Mouse (Mus musculus) G1E (cell line): Measurements from ENCODE around the gene Auts2. TPM values are rescaled to one million over a fixed set of nuclear protein-coding genes. Genes with fewer than 3 reads are reported as not detected.

Source experiments
- ATAC-seq: 2 replicates; pipeline ENCODE4 v1.8.0; 2016; ENCODE audit warnings: mild to moderate bottlenecking; ENCODE audit not compliant: insufficient number of reproducible peaks, poor library complexity, low FRiP score, severe bottlenecking; ENCODE audit errors: extremely low read depth
- DNase-seq: peaks from one replicate; pipeline ENCODE4 v3.0.0; 2012; ENCODE audit warnings: low spot score
- H3K27me3 ChIP-seq: 2 replicates; pipeline ENCODE4 v1.6.1; 2012; ENCODE audit warnings: mild to moderate bottlenecking, low read length, inconsistent platforms; ENCODE audit not compliant: insufficient read depth
- H3K36me3 ChIP-seq: replicated peaks from 2 replicates; pipeline ENCODE3; 2012; ENCODE audit warnings: mild to moderate bottlenecking, inconsistent platforms
- H3K4me1 ChIP-seq: 2 replicates; pipeline ENCODE4 v1.6.1; 2012; ENCODE audit warnings: low read depth, low read length, inconsistent platforms, mixed read lengths; ENCODE audit not compliant: insufficient read depth
- H3K4me3 ChIP-seq: 2 replicates; pipeline ENCODE4 v1.5.1; 2012; ENCODE audit warnings: low read depth, mild to moderate bottlenecking, inconsistent platforms, low read length, moderate library complexity, mixed read lengths
- H3K9me3 ChIP-seq: replicated peaks from 2 replicates; pipeline ENCODE4 v1.6.1; 2012; ENCODE audit warnings: inconsistent platforms
- CTCF ChIP-seq: IDR thresholded peaks from 2 replicates; pipeline ENCODE4 v1.5.1; 2012; ENCODE audit warnings: low read depth, low read length, inconsistent platforms, mixed read lengths
- GATA1 ChIP-seq: IDR thresholded peaks from 2 replicates; pipeline ENCODE4 v1.6.1; 2012; ENCODE audit warnings: borderline replicate concordance, low read length, inconsistent platforms, mixed read lengths
- GATA2 ChIP-seq: IDR thresholded peaks from 2 replicates; pipeline ENCODE4 v1.6.1; 2012; ENCODE audit warnings: low read depth, low read length, inconsistent platforms, borderline replicate concordance
- POLR2AphosphoS5 ChIP-seq: IDR thresholded peaks from 2 replicates; pipeline ENCODE4 v1.6.1; 2012; ENCODE audit warnings: low read depth, low read length, inconsistent platforms; ENCODE audit not compliant: insufficient replicate concordance
- TAL1 ChIP-seq: conservative IDR thresholded peaks from 2 replicates; pipeline ENCODE4 v1.6.1; 2012; ENCODE audit warnings: low read depth, low read length, inconsistent platforms, mixed read lengths
- polyA plus RNA-seq: library from polyadenylated mRNA; stranded (reverse); fragments of >175 nt; gene quantifications from 2 replicates; pipeline ENCODE4 v1.2.3, GENCODE M21; 2012
- total RNA-seq, 2 experiments: library from RNA; stranded (forward) in 1 of 2; stranded (reverse) in 1 of 2; fragments of 200-1000 nt in 1 of 2; fragments of >200 nt in 1 of 2; fragmentation: Nextera tagmentation in 1 of 2; gene quantifications; 2 replicates each; pipeline ENCODE4 v1.2.3; 2014 to 2017

The Auts2 gene
- total and polyA plus RNA-seq, 3 experiments, result 0.09 to 1.3 (median 0.90) TPM

DNA sequence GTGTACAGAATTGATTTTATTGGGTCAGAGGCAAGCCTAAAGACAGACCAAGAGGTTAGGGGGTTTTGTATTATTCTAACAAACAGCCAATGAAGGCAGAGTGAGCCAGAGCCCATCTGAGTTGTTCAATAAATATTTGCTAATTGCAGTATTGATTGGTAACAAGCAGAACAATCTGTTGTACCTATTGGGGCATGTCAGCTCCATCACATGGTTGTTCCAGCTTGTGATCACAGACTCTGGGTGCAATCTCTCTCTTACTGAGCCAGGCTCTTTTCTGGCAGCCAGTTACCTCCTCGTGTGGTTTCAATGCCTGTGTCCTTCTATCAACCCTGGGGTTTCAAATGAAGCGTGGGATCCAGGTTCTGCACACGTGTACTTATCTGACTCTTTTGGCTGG is 201.8 kb downstream of the Auts2 start:
- Histone ChIP-seq H3K4me3 (no peak overlapping the region), H3K4me1 (no peaks in the 10 kb centered on the region), H3K27me3 (no peaks in the 10 kb centered on the region), H3K36me3 (no peaks in the 10 kb centered on the region), H3K9me3 (no peaks in the 10 kb centered on the region; the same call in 1 of the 2 replicates)
- no peak for TF ChIP-seq TAL1
- no peak for TF ChIP-seq CTCF
- TF ChIP-seq GATA1, result no peak
- no peak for TF ChIP-seq GATA2
- no peak for TF ChIP-seq POLR2AphosphoS5
- DNase-seq, result no peak
- ATAC-seq, result no peak

DNA sequence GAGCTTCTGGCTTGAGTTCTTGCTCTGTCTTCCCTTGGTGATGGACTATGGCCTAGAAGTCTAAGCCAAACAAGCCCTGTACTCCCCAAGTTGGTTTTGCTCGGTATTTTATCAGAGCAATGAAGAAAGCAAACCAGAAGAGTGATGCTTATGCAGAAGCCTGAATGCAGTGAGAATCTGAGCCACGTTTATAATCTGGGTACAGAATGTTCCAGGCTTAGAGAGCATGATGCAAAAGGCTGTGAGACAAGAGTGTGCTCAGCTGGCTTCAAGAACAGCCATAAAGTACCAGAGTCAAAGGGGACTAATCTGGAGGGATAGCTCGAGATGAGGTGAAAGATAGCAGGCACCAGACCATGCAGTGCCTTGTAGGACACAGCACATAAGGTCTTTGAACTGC is 205.5 kb downstream of the Auts2 start:
- DNase-seq (no peak), ATAC-seq (no peak)
- Histone ChIP-seq H3K27me3 (peaks cover 4% of the 10 kb centered on the region; the same call in 1 of the 2 replicates), H3K9me3 (peaks cover 3% of the 10 kb centered on the region; the same call in 1 of the 2 replicates), H3K4me1 (peaks cover 7% of the 10 kb centered on the region; the same call in 1 of the 2 replicates), H3K4me3 (no peak overlapping the region), H3K36me3 (no peaks in the 10 kb centered on the region)
- TF ChIP-seq GATA1 (no peak), GATA2 (no peak), CTCF (no peak), POLR2AphosphoS5 (no peak)

DNA sequence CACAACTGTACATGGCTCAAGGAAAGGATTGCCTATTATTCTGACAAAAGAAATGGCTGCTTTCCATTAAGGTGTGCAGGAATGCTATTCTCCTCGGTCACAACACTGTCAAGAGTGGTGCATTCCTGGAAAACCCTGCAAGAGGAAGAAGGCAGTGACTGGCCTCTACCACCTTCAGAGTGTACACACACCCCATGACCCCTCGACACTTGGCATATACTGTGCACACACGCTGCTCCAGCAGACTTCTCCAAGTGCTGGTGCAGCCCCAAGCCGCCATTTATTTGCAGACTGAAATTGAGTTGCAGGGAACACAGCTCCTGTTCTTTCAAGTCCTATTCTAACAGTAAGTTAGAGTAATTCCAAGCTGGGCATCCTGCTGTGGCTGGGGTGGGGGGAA is 207.4 kb downstream of the Auts2 start:
- H3K36me3 ChIP-seq, result no peaks in the 10 kb centered on the region
- peaks cover 8% of the 10 kb centered on the region for H3K4me1 ChIP-seq
- peaks cover 4% of the 10 kb centered on the region; the same call in 1 of the 2 replicates for H3K27me3 ChIP-seq
- H3K4me3 ChIP-seq, result no peak overlapping the region
- DNase-seq (no peak), ATAC-seq (no peak)
- 0 out of 2 replicates have a peak, but pooled peaks cover 3% of the 10 kb centered on the region for H3K9me3 ChIP-seq
- TF ChIP-seq TAL1 (no peak), CTCF (no peak), POLR2AphosphoS5 (no peak), GATA1 (no peak), GATA2 (no peak)

- ATAC-seq, result no peak
- Histone ChIP-seq H3K36me3 (no peaks in the 10 kb centered on the region), H3K9me3 (peaks cover 3% of the 10 kb centered on the region; the same call in 1 of the 2 replicates), H3K4me1 (peaks cover 9% of the 10 kb centered on the region), H3K4me3 (no peak overlapping the region), H3K27me3 (peaks cover 4% of the 10 kb centered on the region; the same call in 1 of the 2 replicates)
- no peak for DNase-seq
- no peak for TF ChIP-seq CTCF
- no peak for TF ChIP-seq TAL1
- TF ChIP-seq GATA1, result no peak
- TF ChIP-seq POLR2AphosphoS5, result no peak
- no peak for TF ChIP-seq GATA2
Measured at GRCm38 (mm10) chr5:132334796-132335195, 208.3 kb downstream of the Auts2 start.

GRCm38 (mm10) chr5:132333744-132334143 is 209.4 kb downstream of the Auts2 start:
- Histone ChIP-seq H3K36me3 (no peaks in the 10 kb centered on the region), H3K9me3 (peaks cover 3% of the 10 kb centered on the region; the same call in 1 of the 2 replicates), H3K27me3 (peaks cover 4% of the 10 kb centered on the region; the same call in 1 of the 2 replicates), H3K4me3 (no peak overlapping the region), H3K4me1 (peaks cover 14% of the 10 kb centered on the region)
- DNase-seq (no peak), ATAC-seq (no peak)
- TF ChIP-seq POLR2AphosphoS5 (no peak), GATA1 (no peak), CTCF (no peak), GATA2 (no peak), TAL1 (no peak)

GRCm38 (mm10) chr5:132332521-132332920 is 210.6 kb downstream of the Auts2 start:
- Histone ChIP-seq H3K4me3 (no peak overlapping the region), H3K9me3 (peaks cover 3% of the 10 kb centered on the region; the same call in 1 of the 2 replicates), H3K36me3 (no peaks in the 10 kb centered on the region), H3K4me1 (peaks cover 17% of the 10 kb centered on the region), H3K27me3 (peaks cover 4% of the 10 kb centered on the region; the same call in 1 of the 2 replicates)
- DNase-seq, result no peak
- TF ChIP-seq POLR2AphosphoS5 (no peak), TAL1 (no peak), GATA2 (no peak), GATA1 (no peak), CTCF (no peak)
- no peak for ATAC-seq
